7 mouse cellular contexts compared by ENCODE assay signal in the genomic region with DNA sequence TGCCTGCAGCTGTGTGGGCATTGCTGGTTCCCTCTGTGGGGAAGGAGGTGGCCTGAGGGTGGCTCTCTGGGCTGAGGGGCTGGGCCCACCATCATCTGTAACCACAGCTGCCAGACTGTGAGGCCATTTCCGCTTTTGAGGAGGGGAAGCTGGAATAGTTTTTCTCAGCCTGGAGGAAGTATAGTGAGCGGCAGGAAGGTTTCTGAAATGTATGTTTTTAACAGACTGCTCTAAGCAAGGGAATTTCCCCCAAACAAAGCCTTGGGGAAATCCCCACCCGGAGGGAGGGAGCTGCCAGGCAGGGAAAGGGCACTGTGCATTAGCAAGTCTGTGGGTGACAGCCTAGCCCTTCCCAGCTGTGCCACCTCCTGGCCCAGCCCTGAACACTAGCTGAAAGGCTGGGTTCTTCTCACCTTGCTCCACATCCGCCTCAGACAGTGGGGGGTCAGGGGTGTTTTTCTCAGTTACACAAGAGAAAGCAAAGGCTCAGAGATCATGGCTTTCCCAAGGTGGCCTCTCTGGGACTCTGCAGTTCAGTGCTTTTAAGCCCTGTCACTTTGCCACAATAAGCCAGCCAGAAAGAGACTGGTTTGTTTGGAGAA. TPM values are rescaled to one million over a fixed set of nuclear protein-coding genes. Genes with fewer than 3 reads are reported as not detected.
DNase-seq lines count a peak whose midpoint lies in the region; ATAC-seq lines count a peak whose summit lies in the region.

No protein-coding gene starts in this region.

- no peaks in the 10 kb centered on the region for H3K9me3 ChIP-seq in intestine, embryonic 14.5 days (ENCODE audit: control insufficient read depth, low read length)
- H3K9me3 ChIP-seq in lung, embryonic 15.5 days, result no peaks in the 10 kb centered on the region

- H3K9ac ChIP-seq in intestine, embryonic 14.5 days (ENCODE audit: low read length), result peak overlapping the region; percentile 10; the same call in 1 of the 2 replicates
- H3K9ac ChIP-seq in lung, embryonic 15.5 days, result no peak overlapping the region

- DNase-seq in ES-CJ7 (ENCODE audit: low read depth, low spot score), result peak; percentile 86
- DNase-seq in adrenal gland, postnatal 10 days, result peak; percentile 66
- DNase-seq in gastrocnemius, postnatal 25 days, result peak; percentile 52
- peak; percentile 62 for DNase-seq in intestine, embryonic 14.5 days (ENCODE audit: low spot score)
- no peak for DNase-seq in cerebellum, postnatal 25 days

- H3K27ac ChIP-seq in intestine, embryonic 14.5 days (ENCODE audit: low read depth), result peak overlapping the region; percentile 80
- peak overlapping the region; percentile 90 for H3K27ac ChIP-seq in lung, embryonic 15.5 days

- WGBS in intestine, embryonic 14.5 days, result 13% methylated on average over 4 of the region's 4 CpGs
- 9% methylated on average over 4 of the region's 4 CpGs for WGBS in lung, embryonic 15.5 days

- H3K4me3 ChIP-seq in intestine, embryonic 14.5 days (ENCODE audit: low read depth, low read length), result no peak overlapping the region
- H3K4me3 ChIP-seq in lung, embryonic 15.5 days, result no peak overlapping the region

- H3K36me3 ChIP-seq in intestine, embryonic 14.5 days (ENCODE audit: control insufficient read depth, insufficient read depth, low read length), result no peaks in the 10 kb centered on the region
- H3K36me3 ChIP-seq in lung, embryonic 15.5 days, result no peaks in the 10 kb centered on the region

- ATAC-seq in intestine, embryonic 14.5 days (replicated peaks; ENCODE audit: low FRiP score, low TSS enrichment, low read depth), result no peak; the same call in 1 of the 2 replicates
- ATAC-seq in lung, embryonic 15.5 days (ENCODE audit: borderline replicate concordance, extremely low read depth, low FRiP score, low TSS enrichment), result peak; percentile 50; the same call in 1 of the 2 replicates
- ATAC-seq in neutrophil, adult 5-6 weeks (ENCODE audit: extremely low read depth, insufficient number of reproducible peaks, low FRiP score, poor library complexity, severe bottlenecking), result peak; percentile 65

- H3K4me2 ChIP-seq in intestine, embryonic 14.5 days (ENCODE audit: low read length), result peak overlapping the region; percentile 31
- peak overlapping the region; percentile 33 for H3K4me2 ChIP-seq in lung, embryonic 15.5 days

- H3K4me1 ChIP-seq in intestine, embryonic 14.5 days (replicated peaks; ENCODE audit: control insufficient read depth, insufficient read depth, low read length), result peaks cover 47% of the 10 kb centered on the region
- H3K4me1 ChIP-seq in lung, embryonic 15.5 days, result peaks cover 74% of the 10 kb centered on the region

- H3K27me3 ChIP-seq in intestine, embryonic 14.5 days (replicated peaks; ENCODE audit: control insufficient read depth, insufficient read depth, low read length), result no peaks in the 10 kb centered on the region
- H3K27me3 ChIP-seq in lung, embryonic 15.5 days, result no peaks in the 10 kb centered on the region

RNA-seq across cellular contexts. Expression of a gene that starts 31.2 kb away (rescaled TPM):
- 10 to 100 TPM; 17.0 to 18.9 TPM for total RNA-seq in adrenal gland, postnatal 10 days (2021)
- total RNA-seq in gastrocnemius, postnatal 25 days (2021), result 10 to 100 TPM; 19.2 to 23.5 TPM
- polyA plus RNA-seq in intestine, embryonic 14.5 days (2014; fragmentation: Nextera tagmentation; extraction: Ambion mirVana), result 0.12 and 0.15 TPM in 2 replicates
- 0.52 and 1.1 TPM in 2 replicates for polyA plus RNA-seq in lung, embryonic 15.5 days (2015; fragmentation: Nextera tagmentation; extraction: Ambion mirVana)
- 1.8 and 2.3 TPM in 2 replicates for total RNA-seq in neutrophil, adult 5-6 weeks (2017)

RNA-seq across cellular contexts. Expression of a gene that starts 47.7 kb away (rescaled TPM):
- 10 to 100 TPM; 52.9 to 57.9 TPM for total RNA-seq in adrenal gland, postnatal 10 days (2021)
- 10 to 100 TPM; 30.4 to 31.2 TPM for total RNA-seq in gastrocnemius, postnatal 25 days (2021)
- polyA plus RNA-seq in intestine, embryonic 14.5 days (2014; fragmentation: Nextera tagmentation; extraction: Ambion mirVana), result 21.0 and 21.2 TPM in 2 replicates
- 23.6 and 25.4 TPM in 2 replicates for polyA plus RNA-seq in lung, embryonic 15.5 days (2015; fragmentation: Nextera tagmentation; extraction: Ambion mirVana)
- total RNA-seq in neutrophil, adult 5-6 weeks (2017), result 5.8 and 8.0 TPM in 2 replicates

Comparison
In these comparisons a context has a peak if more than half of its experiments do, and no peak if none do; other contexts are left out.
1. DNase-seq: peak in ES-CJ7 (single experiment), adrenal gland, postnatal 10 days (single experiment), gastrocnemius, postnatal 25 days (single experiment) and intestine, embryonic 14.5 days (single experiment); none in cerebellum, postnatal 25 days (0 of 2).